Mouse (Mus musculus) layer of hippocampus, adult 18-20 months (tissue): ENCODE measurements around the gene Gps1. TPM values are rescaled to one million over a fixed set of nuclear protein-coding genes. Genes with fewer than 3 reads are reported as not detected.
"Not testable (repeated sequence)": the region's sequence is repeated elsewhere in the genome, so short reads cannot be mapped to it uniquely, and the experiment has no call there.

ENCODE experiments used
- DNase-seq, 2 experiments: peaks; one replicate each; pipeline ENCODE4 v3.0.0; 2022; ENCODE audit warnings: low spot score in 2 of 2
- long read RNA-seq: library from polyadenylated mRNA; stranded (forward); transcript quantifications from one replicate; pipeline ENCODE4 v2.0.0, GENCODE M21; 2021
- total RNA-seq, 2 experiments: library from RNA; stranded (reverse); gene quantifications; 2 replicates each; pipeline ENCODE4 v1.2.3; 2021

The Gps1 gene
- total RNA-seq, result 100 to 1,000 TPM; 152 to 154 TPM
- long read RNA-seq, transcript Gps1-207 (14 exons, 2,000 nt), result minor isoform, 59 of 279 reads
- long read RNA-seq, transcript Gps1-201 (13 exons, 1,925 nt), result minor isoform, 25 of 279 reads
- long read RNA-seq, transcript Gps1-208 (14 exons, 1,843 nt), result minor isoform, 9 of 279 reads
- long read RNA-seq, transcript Gps1-202 (14 exons, 1,827 nt), result major isoform, 140 of 279 reads
- long read RNA-seq, partial matches to known transcripts, result 23 of 279 reads
- long read RNA-seq, other reads (novel, unspliced or antisense), result 23 of 279 reads

DNA sequence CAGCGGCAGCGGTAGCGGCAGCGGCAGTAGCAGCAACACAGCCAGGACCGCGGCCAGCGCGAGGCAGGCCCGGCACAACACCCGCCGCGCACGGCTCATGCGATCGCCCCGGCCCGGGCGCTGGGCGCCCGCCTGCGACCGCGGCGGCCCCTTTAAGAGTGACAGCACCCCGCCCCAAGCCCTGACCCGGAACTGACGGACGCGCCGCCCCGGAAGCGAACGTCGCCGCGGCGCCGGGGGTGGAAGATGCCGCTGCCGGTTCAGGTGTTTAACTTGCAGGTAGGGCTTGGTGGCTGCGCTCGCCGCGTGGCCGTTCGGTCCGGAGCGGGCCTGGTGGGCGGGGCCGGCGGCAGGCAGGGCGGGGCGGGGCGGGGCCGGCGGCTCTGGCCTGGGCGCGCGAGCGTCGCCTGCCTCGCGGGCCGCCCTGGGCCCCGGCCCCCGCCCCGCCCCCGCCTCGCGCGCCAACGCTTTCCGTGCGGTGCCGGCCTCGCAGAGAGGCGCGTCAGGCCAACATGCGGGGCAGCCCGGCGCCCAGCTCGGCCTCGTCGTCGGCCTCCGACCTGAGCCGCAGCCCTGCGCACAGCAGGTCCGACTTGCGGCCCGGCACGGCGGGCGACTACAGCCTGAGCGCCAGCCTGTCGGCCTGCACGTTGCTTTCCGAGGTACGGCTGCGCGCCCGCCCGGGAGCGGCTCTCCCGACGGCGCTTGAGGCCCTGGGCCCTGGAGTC, at the start of gene Gps1, which contains the start of gene Rfng:
Gene Gps1, plus strand, starts transcription at position 209 of the 728 bp plus-strand sequence.
Gene Rfng, minus strand, starts transcription at position 144 of the 728 bp plus-strand sequence.
- peak; percentile 64 to 81 for DNase-seq

DNA sequence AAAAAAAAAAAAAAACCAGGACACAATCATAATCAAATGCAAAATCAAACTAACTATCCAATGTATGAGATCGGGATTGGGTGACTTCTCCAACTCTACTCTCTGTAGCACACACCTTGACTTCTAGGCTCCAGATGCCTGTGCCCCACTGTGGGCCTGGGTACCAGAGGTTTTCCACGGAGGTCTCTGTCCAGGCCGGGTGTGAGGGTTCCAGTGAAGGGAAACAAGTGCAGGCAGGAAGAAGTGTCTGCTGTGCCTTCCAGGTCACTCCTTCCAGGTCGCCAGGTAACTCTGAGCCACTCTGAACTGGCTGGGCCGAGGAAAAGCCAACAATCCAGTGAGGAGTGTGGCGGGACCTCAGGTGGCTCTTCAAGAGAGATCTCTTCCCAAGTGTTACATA, 47.6 kb upstream of the Gps1 start:
- no peak for DNase-seq

DNA sequence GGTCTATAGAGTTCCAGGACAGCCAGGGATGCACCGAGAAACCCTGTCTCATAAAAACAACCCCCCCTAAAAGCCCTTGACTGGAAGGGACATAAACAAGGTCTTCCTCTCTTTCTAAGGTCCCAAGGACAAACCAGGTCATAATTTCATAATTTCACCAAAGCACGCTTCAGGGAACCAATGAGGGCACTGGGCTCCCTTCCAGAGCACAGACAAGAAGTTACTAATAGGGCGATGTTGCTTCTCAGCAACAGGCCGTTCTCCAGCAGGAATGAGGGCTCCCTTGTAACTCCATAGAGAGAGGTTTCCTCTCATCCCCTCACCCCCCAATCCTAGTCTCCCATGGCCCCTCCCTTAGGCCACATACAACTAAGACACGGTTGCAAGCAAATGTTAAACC, 43.1 kb upstream of the Gps1 start:
- DNase-seq, result no peak

DNA sequence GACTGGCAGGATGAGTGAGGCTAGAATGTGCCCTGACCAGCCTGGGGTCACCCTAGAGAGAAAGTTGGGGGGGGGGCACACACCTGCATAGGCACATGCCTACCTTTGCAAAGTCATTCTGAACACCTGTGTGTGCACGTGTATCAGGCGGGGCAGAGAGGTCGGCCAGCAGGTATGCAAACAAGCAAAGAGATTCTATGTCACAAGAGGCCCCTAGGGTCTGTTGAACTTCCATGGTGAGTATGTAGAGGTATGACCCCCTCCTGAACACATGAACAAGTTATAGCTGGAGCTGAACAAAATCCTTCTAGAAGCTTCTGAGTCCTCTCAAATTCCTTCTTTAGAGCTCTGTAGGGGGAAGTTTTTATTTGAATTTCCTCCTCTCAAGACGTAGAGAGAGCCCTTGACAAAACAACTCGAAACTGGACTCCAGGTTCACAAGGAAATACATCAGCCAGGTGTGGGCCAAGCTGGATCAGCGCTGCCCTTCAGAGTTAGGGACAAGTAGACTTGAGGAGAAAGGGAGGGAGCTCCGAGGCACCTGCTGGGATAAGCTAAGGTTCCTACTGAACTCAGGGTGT, 39.9 kb upstream of the Gps1 start:
- no peak for DNase-seq

DNA sequence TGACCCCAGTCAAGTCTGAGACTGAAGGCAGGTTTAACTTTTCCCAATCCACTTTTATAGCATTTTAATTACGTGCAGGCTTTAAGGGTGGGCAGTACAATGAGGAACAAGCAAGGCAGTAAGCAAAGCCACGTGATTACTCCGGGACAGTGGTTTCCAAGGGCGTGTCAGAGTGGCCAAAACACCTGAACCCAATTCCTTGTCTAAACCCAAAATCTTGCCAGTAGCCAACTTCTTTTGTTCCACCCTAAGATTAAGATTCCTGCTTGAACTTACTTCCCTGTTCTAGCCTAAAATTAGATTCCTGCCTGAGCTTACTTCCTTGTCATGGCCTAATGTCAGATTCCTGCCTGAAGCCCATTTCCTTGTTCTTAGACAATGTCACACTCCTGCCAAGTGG, 36.1 kb upstream of the Gps1 start:
- DNase-seq, result no peak

DNA sequence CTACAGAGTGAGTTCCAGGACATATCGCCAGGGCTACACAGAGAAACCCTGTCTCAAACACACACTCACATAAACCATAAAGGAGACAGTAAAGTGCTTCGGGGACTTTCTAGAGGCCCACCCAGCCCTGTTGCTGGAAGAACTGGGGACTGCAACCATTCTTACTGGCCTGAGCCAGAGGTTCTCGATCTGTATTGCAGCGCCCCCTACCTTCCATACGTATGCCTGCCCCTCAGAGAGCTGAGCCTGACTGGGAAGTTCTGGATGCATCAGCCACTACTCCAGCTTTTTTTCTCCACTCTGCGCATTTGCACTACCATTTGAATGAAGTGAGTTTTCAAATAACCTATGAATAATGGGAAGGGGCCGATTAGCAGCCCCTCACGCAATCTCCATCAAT, 34.6 kb upstream of the Gps1 start:
- DNase-seq, result no peak

DNA sequence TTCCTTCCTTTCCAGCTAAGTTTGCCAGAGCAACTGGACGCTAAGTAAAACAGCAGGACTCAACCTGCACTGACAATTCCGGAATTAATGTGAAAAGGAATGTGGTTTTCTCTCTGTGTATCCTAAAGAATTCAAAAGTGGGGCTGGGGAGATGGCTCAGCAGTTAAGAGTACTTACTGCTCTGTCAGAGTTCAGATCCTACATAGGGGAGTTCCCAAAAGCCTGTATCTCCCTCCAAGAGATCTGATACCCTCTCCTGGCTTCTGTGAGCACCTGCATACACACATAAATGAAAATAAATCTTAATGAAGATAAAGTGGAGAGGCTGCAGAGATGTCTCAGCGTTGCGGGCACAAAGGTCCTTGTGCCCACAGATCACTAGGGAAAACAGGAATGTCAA, 32.5 kb upstream of the Gps1 start:
- DNase-seq, result no peak

DNA sequence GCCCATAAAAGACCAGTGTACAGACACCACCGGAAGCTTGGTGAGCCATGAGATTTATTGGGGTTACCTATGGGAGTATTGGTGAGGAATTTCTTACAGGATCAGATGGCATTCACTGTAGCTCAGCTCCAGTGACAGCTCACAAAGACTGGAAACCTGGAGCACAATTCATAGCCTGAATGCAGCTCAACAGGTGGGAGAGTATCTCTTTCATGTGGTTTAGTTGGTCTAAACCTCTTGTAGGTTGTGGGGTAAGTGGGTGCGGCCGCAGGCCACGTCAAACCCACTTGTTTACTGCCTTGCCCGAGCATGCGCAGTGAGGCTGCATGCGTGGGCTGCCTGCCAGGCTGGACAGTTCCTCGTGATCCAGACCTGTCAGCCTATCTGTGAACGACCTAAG, 23.8 kb upstream of the Gps1 start:
- no peak for DNase-seq

DNA sequence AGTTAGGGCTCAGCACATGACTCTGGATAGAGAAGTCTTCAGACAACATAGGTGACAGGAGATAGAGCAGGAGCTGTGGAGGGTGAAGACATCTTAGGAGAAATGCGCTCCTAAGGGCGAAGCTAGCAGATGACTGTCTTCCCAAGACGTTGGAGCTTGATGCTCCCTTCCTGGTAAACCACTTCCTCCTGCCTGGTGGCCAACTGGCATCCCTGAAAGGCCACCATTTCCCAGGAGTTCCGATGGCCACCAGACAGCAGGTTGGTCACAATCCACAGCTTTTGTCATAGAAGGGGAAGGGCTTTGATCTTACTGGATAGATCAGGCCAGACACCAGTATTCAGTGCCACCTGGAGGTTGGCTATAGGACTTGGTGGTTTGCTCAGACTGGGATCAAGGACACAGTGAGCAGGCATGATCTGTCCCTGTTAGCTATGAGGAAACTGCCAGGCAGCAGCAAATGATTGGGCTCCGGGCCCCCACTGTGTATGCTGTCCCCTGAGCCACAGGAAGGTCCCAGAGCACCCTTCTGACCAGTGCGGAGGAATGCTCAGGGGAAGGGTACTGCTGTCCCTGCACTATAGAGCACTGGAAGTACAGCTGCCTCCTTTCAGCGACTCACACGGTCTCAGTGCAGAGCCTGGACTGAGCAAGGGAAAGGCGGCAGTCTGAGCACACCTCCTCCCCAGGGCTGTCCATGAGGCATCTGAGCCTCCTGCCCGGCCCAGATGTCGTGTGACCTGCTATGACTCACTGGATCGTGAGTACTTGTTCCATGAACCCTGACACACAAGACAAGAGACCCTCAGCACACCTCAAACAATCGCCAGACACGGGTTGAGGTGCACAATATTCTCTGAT, 22.0 kb upstream of the Gps1 start:
- no peak for DNase-seq

DNA sequence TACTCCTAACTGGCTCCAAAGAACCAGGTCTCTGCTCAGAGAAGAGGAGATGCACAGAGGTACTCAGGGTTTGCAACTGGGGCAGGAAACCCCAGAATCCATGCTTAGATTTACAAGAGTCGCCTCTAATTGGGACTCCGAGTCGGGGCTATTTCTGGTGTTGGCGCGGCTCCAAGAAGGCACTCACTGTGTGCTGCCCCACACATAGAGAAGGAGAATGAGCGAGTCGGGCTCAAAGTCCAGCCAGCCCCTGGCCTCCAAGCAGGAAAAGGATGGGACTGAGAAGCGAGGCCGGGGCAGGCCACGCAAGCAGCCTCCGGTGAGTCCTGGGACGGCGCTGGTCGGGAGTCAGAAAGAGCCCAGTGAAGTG, 21.4 kb upstream of the Gps1 start, which contains the start of gene Hmga1b:
Gene Hmga1b, plus strand, starts transcription at position 123 of the 370 bp plus-strand sequence.
- not testable (repeated sequence) for DNase-seq

DNA sequence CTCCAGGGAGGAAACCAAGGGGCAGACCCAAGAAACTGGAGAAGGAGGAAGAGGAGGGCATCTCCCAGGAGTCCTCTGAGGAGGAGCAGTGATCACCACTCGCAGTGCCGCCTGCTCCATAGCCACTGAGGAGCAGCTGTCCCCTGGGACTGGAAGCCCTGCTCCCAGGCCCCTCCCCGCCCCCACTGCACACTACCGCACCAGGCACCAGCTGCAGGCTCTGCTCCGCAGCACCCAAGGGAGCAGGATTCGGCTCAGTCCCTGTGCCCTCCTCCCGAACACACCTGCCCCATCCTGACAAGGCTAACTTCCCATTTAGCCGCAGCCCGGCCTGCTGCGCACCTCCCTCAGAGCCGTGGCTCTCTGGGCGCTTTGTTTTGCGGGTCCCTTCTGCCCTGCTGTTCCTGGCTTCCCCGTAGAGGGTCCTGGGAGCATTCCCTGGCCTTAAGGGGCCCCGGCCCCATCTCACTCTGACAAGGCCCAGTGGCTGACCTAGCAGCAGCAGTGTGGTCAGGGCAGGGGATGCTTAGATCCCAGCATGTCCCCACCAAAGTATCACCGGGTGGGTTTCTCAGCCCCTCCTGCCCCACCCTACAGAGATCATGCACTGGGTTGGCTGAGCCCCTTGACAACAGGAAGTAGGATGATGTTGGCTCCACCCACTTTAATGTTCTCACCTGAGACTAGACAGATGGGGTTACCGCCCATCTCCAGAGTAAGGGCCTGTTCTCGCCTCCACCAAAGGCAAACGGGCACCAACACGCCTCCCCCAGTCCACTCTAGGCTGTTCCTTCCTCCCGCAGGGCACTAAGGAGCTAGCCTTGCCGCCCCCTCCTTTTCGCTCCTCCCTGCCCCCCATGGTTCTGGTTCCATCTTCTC, 20.7 kb upstream of the Gps1 start:
- DNase-seq, result not testable (repeated sequence)

DNA sequence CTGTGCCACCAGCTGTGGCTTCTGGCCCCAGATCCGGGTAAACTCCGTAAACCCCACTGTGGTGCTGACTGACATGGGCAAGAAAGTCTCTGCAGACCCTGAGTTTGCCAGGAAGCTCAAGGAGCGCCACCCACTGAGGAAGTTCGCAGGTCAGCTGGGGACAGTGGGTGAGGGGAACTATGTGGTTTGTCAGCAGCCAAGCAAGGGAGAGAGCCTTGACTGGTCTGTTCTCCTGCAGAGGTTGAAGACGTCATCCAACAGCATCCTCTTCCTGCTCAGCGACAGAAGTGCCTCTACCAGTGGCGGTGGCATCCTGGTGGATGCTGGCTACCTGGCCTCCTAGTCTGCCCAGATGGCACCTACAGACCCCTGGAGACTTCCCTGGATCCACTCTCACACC, 17.0 kb upstream of the Gps1 start:
- not testable (repeated sequence) for DNase-seq

DNA sequence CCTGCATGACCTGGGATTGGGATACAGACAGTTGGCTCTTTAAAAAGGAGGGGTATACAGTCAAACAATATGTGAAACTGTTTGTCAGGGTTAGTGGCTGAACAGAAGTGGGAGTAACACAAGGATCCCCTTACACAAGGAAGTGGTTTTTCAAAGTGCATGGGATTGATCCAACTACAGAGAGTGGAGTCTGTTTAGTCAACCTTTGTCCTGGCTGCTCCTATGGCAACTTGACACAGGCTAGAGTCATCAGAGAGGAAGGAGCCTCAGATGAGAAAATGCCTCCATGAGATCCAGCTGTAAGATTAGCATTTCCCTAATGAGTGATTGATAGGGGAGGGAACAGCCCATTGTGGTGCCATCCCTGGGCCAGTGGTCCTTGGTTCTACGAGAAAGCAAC, 15.9 kb upstream of the Gps1 start:
- DNase-seq, result no peak

DNA sequence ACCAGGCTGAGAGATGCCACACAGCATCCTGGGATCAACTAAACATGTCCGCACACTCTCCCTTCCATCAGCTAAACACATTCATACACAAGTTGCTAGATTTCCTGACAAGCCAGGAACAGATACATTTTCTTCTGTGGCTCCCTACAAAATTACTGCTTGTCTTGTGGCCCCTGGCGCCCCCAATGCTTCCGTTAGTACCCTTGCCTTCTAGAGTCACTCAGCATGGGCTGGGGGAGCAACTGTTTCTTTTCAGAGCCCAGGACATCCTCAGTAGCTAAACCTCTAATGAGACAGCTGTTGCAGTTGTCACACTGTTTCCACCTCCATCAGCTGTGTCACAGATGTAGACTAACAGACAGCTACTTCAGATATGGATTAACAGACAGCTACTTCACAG, 11.3 kb upstream of the Gps1 start:
- no peak for DNase-seq

DNA sequence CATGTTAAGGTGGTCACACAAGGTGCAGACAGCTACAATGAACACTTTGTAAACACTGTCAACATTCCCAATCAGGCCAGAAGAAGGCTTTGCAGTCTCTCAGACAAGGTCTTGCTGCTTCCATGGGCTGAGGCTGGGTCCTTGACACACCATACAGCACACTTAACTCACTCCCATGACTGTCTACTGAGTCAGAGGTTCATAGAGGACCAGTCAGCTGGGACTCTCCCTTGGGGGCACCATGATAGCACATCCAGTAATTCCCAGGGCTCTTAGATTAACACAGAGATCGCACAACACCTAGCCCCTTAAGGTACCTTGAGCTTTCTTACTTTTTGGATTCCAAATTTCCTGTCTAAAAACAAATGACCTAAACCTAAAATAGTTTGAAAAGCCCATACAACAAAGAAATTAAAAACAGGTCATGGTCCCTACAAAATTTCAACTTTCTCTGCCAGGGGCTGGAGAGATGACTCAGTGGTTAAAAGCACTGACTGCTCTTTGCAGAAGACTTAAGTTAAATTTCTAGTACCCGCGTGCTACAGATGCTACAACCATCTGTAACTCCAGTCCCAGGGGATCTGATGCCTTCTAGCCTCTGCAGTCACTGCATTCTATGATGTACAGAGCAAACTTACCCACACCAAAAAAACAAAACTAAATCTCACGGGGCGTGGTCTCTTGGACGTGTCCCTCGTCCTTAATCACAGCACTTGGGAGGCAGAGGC, 10.4 kb upstream of the Gps1 start:
- no peak for DNase-seq

DNA sequence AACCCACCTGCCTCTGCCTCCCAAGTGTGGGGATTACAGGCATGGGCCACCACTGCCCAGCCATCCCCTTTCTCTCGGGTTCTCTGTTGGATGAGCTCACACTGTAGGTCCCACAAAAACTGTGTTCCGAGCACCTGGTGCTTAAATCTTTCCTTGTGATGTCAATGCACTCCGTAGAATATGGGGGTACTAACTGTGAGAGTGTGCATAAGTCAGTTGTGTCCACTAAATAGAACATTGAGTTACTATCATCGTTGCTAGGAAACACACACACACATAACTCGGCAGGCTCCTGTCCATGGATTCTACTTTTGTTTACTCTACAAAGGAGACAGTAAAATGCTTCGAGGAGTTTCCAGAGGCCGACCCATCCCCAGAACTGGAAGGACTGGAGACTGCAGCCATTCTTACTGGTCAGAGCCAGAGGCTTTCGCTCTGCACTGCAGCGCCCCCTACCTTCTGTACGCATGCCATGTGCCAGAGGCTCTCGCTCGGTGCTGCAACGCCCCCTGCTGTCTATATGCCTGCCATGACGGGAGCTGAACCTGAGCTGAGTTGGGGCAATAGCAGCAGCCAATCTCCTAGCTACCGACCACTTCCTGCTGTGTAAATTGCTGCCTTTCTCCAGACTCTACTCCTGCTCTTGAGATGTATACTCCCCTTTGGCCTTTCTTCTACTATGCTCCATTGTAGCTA, 8.2 kb upstream of the Gps1 start:
- peak; percentile 88 to 97 for DNase-seq

DNA sequence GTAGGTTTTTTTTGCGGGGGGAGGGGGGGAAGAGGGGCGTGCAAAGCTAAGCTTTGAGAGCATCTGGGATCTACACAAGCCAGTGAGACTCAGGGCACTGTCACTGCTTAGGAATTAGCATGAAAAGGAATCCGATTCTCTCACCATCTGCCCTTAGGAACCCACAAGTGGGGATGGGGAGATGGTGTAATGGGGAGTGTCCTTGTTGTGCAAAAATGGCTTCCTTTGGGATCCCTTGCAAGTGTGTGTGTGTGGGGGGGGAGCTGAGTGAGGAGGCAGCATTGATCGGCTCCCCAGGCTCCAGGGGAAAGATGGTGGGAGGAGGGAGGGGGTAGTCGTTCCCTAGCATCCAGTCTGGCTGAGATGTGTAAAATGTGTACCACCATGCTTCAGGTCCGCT, 6.9 kb upstream of the Gps1 start:
- no peak for DNase-seq

DNA sequence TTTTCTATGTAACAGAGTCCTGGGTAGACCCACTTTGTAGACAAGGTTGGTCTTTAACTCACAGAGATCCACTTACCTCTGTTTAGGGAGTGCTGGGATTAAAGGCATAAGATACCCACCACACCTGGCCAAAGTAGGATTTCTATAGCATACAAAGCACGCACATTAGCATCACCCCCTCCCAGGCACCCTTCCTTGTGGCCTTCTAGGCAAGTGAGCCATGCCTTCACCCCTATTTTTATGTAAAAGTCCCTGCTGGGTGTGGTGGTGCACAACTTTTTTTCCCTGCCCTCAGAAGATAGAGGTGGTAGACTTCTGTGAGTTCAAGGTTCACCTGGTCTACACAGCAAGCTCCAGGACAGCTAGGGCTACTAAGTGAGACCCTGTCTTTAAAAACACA, 4.2 kb upstream of the Gps1 start:
- no peak for DNase-seq

DNA sequence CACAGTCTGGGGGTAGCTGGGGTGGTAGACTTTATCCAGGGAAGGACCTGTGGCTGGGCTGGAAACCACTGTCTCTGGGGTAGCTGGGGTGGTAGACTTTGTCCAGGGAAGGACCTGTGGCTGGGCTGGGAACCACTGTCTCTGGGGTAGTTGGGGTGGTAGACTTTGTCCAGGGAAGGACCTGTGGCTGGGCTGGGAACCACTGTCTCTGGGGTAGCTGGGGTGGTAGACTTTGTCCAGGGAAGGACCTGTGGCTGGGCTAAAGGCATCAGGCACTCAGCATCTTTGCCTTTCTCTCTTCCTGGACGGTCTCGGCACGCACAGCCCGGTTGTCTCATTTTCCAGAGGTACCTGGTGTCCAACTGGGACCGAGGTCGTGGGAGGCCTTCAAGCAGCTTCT, 2.7 kb upstream of the Gps1 start:
- not testable (repeated sequence) for DNase-seq
